Mouse (Mus musculus): Measurements from ENCODE around the gene Krt28. TPM values are rescaled to one million over a fixed set of nuclear protein-coding genes. Genes with fewer than 3 reads are reported as not detected.

Gene Krt28
- total RNA-seq (2023), result not detected

GRCm38 (mm10) chr11:99374803-99375202 lies at the start of gene Krt28:
Gene Krt28, minus strand, starts transcription at chr11:99374903.

GRCm38 (mm10) chr11:99422159-99422558 lies 47.5 kb upstream of the Krt28 start, which contains the start of gene Krt12:
Gene Krt12, minus strand, starts transcription at chr11:99422259.

GRCm38 (mm10) chr11:99389264-99389663 lies 14.6 kb upstream of the Krt28 start, which contains the start of gene Krt10:
Gene Krt10, minus strand, starts transcription at chr11:99389364.

GRCm38 (mm10) chr11:99351004-99351403 lies 23.7 kb downstream of the Krt28 start, which contains the start of gene Krt27:
Gene Krt27, minus strand, starts transcription at chr11:99351104.

GRCm38 (mm10) chr11:99337866-99338265 lies 36.8 kb downstream of the Krt28 start, which contains the start of gene Krt26:
Gene Krt26, minus strand, starts transcription at chr11:99337966.

GRCm38 (mm10) chr11:99322851-99323250 lies 51.9 kb downstream of the Krt28 start, which contains the start of gene Krt25:
Gene Krt25, minus strand, starts transcription at chr11:99322951.

Other genes starting within 250 kb of the Krt28 start
- gene Ccr7, start 219.8 kb downstream of the Krt28 start, total RNA-seq (2023), result under 1 TPM; 0.57 to 0.79 TPM
- 10 to 100 TPM; 51.2 to 64.4 TPM for gene Smarce1, start 143.9 kb downstream of the Krt28 start, total RNA-seq (2023)
- gene Krt222, start 130.8 kb downstream of the Krt28 start, total RNA-seq (2023), result not detected
- not detected for gene Krt24, start 89.6 kb downstream of the Krt28 start, total RNA-seq (2023)
- gene Krt25, start 52.0 kb downstream of the Krt28 start, total RNA-seq (2023), result not detected
- not detected for gene Krt26, start 36.9 kb downstream of the Krt28 start, total RNA-seq (2023)
- not detected for gene Krt27, start 23.8 kb downstream of the Krt28 start, total RNA-seq (2023)
- not detected for gene Krt10, start 14.5 kb upstream of the Krt28 start, total RNA-seq (2023)
- not detected for gene Krt12, start 47.4 kb upstream of the Krt28 start, total RNA-seq (2023)
- not detected for gene Krt20, start 63.2 kb upstream of the Krt28 start, total RNA-seq (2023)
- not detected for gene Krt23, start 118.2 kb upstream of the Krt28 start, total RNA-seq (2023)
- not detected for gene Krt39, start 146.4 kb upstream of the Krt28 start, total RNA-seq (2023)
- gene Krt40, start 168.3 kb upstream of the Krt28 start, total RNA-seq (2023), result not detected
- gene Krtap3-3, start 176.0 kb upstream of the Krt28 start, total RNA-seq (2023), result not detected
- not detected for gene Krtap3-2, start 181.9 kb upstream of the Krt28 start, total RNA-seq (2023)
- gene Gm11939, start 184.6 kb upstream of the Krt28 start, total RNA-seq (2023), result not detected
- gene Krtap3-1, start 191.7 kb upstream of the Krt28 start, total RNA-seq (2023), result not detected
- not detected for gene Krtap1-5, start 206.1 kb upstream of the Krt28 start, total RNA-seq (2023)
- gene Krtap1-4, start 208.8 kb upstream of the Krt28 start, total RNA-seq (2023), result not detected
- not detected for gene Krtap1-3, start 216.4 kb upstream of the Krt28 start, total RNA-seq (2023)
- not detected for gene Krtap9-3, start 223.2 kb upstream of the Krt28 start, total RNA-seq (2023)
- not detected for gene Gm11938, start 228.4 kb upstream of the Krt28 start, total RNA-seq (2023)
- gene Gm11937, start 235.3 kb upstream of the Krt28 start, total RNA-seq (2023), result not detected
- gene Krtap2-4, start 239.9 kb upstream of the Krt28 start, total RNA-seq (2023), result not detected
- not detected for gene Gm11562, start 245.5 kb upstream of the Krt28 start, total RNA-seq (2023)

Measured in neutrophil, adult 83 days (primary cell).